Mouse (Mus musculus) liver, embryonic 14.5 days (tissue): Measurements from ENCODE around the gene Tbck. TPM values are rescaled to one million over a fixed set of nuclear protein-coding genes. Genes with fewer than 3 reads are reported as not detected.

ENCODE experiments used
- ATAC-seq: fragments of 200-750 bp; cut with Nextera tagmentation; 2 replicates; pipeline ENCODE4 v1.8.0; 2017; ENCODE audit warnings: moderate number of reproducible peaks, mild to moderate bottlenecking, moderate library complexity; ENCODE audit not compliant: insufficient read depth
- DNase-seq, 3 experiments: peaks; one replicate each; pipeline ENCODE4 v3.0.0-alpha.2; 2012 to 2013; ENCODE audit warnings: low read depth in 3 of 3, low spot score in 3 of 3
- H3K27ac ChIP-seq: fragments of 300-500 bp; sonication (generic); 2 replicates; pipeline ENCODE4 v1.5.1; 2014; ENCODE audit warnings: moderate library complexity, mild to moderate bottlenecking, control low read depth, inconsistent platforms
- H3K27me3 ChIP-seq: fragments of 300-500 bp; sonication (generic); 2 replicates; pipeline ENCODE4 v1.6.1; 2014; ENCODE audit warnings: mild to moderate bottlenecking, low read length, moderate library complexity; ENCODE audit not compliant: control insufficient read depth, insufficient read depth
- H3K36me3 ChIP-seq: fragments of 300-500 bp; sonication (generic); replicated peaks from 2 replicates; pipeline ENCODE4 v1.6.1; 2014; ENCODE audit warnings: low read depth; ENCODE audit not compliant: control insufficient read depth, insufficient read depth
- H3K4me1 ChIP-seq, 2 experiments: fragments of 200-500 bp in 1 of 2; fragments of 300-500 bp in 1 of 2; sonication (generic) in 1 of 2; replicated peaks; 2 replicates each; pipeline ENCODE4 v1.6.1; 2012 to 2014; ENCODE audit warnings: antibody characterized with exemption in 1 of 2, inconsistent platforms in 1 of 2, low read length in 1 of 2; ENCODE audit not compliant: control insufficient read depth in 2 of 2, insufficient read depth in 2 of 2
- H3K4me2 ChIP-seq: fragments of 300-500 bp; sonication (generic); 2 replicates; pipeline ENCODE4 v1.6.1; 2014; ENCODE audit warnings: low read depth, mild to moderate bottlenecking, control low read depth, moderate library complexity
- H3K4me3 ChIP-seq, 2 experiments: fragments of 200-500 bp in 1 of 2; fragments of 300-500 bp in 1 of 2; sonication (generic) in 1 of 2; 2 replicates each; pipeline ENCODE4 v1.5.1; 2012 to 2014; ENCODE audit warnings: low read depth in 2 of 2, low read length in 2 of 2, mild to moderate bottlenecking in 2 of 2, control low read depth in 1 of 2, inconsistent platforms in 1 of 2, moderate library complexity in 1 of 2; ENCODE audit not compliant: insufficient read depth in 1 of 2
- H3K9ac ChIP-seq: fragments of 300-500 bp; sonication (generic); replicated peaks from 2 replicates; pipeline ENCODE4 v1.6.1; 2014; ENCODE audit warnings: mild to moderate bottlenecking, control low read depth, moderate library complexity
- H3K9me3 ChIP-seq: fragments of 300-500 bp; sonication (generic); 2 replicates; pipeline ENCODE4 v1.6.1; 2016; ENCODE audit warnings: low read length, mixed read lengths; ENCODE audit not compliant: control insufficient read depth
- CTCF ChIP-seq: IDR thresholded peaks from 2 replicates; pipeline ENCODE4 v1.5.1; 2016; ENCODE audit warnings: antibody characterized with exemption, low read depth, control low read depth
- EP300 ChIP-seq: IDR thresholded peaks from 2 replicates; pipeline ENCODE4 v1.6.1; 2016; ENCODE audit warnings: antibody characterized with exemption, low read depth
- WGBS: fragments of 180-500 bp; shearing (Covaris S2); extraction: QIAGEN DNeasy Blood & Tissue Kit; methylation state at CpG from one replicate; pipeline ENCODE4 v1.1.7; 2014; ENCODE audit not compliant: insufficient replicate concordance; 5-methylcytosine and 5-hydroxymethylcytosine counted together
- polyA plus RNA-seq, 2 experiments: library from polyadenylated mRNA; depleted of rRNA in 1 of 2; stranded (reverse) in 1 of 2; unstranded in 1 of 2; fragments of >200 nt; fragmentation: Nextera tagmentation in 1 of 2; extraction: Ambion mirVana in 1 of 2; gene quantifications; 2 replicates each; pipeline versions ENCODE4 v1.2.1 to v1.2.3; 2012 to 2014

Tbck gene
- polyA plus RNA-seq, 2 experiments: 0.92 to 2.3 TPM

DNA sequence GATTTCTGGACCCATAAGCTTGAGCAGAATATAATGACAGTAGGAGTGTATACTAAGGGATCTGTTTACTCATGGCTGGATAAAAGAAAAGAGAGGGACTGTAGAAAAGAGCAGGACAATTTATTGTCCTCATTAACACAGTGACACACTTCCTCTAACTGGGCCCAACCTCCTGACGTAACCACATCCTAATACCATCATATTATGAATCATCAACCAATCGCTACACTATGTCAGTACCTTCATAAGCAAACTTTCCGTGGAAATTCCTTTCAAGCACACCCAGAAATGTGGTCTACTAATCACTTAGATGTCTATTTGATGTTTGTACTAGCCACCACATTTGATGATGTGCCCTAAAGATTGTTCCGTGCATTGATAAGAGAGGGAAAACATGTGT is 107.2 kb downstream of the Tbck start:
- H3K27ac ChIP-seq: no peak overlapping the region
- H3K27me3 ChIP-seq: no peaks in the 10 kb centered on the region
- ATAC-seq (no peak), DNase-seq (no peak)
- no peaks in the 10 kb centered on the region for H3K4me1 ChIP-seq
- no peaks in the 10 kb centered on the region for H3K36me3 ChIP-seq
- no peak overlapping the region for H3K4me3 ChIP-seq
- TF ChIP-seq CTCF (no peak), EP300 (no peak)
- H3K4me2 ChIP-seq: no peak overlapping the region
- WGBS: 66% methylated on average over 4 of the region's 4 CpGs
- H3K9me3 ChIP-seq: no peaks in the 10 kb centered on the region
- H3K9ac ChIP-seq: no peak overlapping the region

DNA sequence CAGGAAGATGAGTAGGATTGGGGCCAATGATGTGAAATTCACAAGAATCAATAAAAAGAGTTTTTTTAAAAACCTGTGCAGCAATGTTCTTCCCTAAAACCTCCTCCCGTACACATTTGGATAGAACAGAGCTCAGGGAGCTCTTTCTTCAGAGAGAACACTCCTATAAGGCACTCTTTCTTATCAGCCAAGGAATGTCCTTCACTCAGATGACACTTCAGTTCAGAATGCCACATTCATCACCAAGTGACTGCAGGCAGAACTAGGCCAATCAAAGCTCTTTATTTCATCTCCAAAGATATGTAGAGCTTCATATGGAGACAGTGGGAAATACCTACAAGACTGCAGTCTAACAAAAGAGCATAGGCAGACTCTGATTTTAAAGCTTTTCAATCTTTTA is 116.3 kb downstream of the Tbck start:
- 63% methylated on average over 1 of the region's 1 CpGs for WGBS

GRCm38 (mm10) chr3:132801910-132802309 is 118.0 kb downstream of the Tbck start:
- no peak for DNase-seq
- Histone ChIP-seq H3K4me1 (no peaks in the 10 kb centered on the region), H3K9me3 (no peaks in the 10 kb centered on the region), H3K9ac (no peak overlapping the region), H3K4me2 (no peak overlapping the region), H3K27ac (no peak overlapping the region), H3K4me3 (no peak overlapping the region), H3K36me3 (no peaks in the 10 kb centered on the region), H3K27me3 (no peaks in the 10 kb centered on the region)
- no peak for ATAC-seq
- TF ChIP-seq CTCF: no peak
- TF ChIP-seq EP300: no peak
- 61% methylated on average over 3 of the region's 3 CpGs for WGBS

More for the DNA sequence above, 116.3 kb downstream of the Tbck start:
- Histone ChIP-seq H3K9me3 (no peaks in the 10 kb centered on the region), H3K4me2 (no peak overlapping the region), H3K4me1 (no peaks in the 10 kb centered on the region), H3K27me3 (no peaks in the 10 kb centered on the region), H3K4me3 (no peak overlapping the region), H3K36me3 (no peaks in the 10 kb centered on the region), H3K9ac (no peak overlapping the region), H3K27ac (no peak overlapping the region)
- ATAC-seq (no peak), DNase-seq (no peak)
- no peak for TF ChIP-seq EP300

DNA sequence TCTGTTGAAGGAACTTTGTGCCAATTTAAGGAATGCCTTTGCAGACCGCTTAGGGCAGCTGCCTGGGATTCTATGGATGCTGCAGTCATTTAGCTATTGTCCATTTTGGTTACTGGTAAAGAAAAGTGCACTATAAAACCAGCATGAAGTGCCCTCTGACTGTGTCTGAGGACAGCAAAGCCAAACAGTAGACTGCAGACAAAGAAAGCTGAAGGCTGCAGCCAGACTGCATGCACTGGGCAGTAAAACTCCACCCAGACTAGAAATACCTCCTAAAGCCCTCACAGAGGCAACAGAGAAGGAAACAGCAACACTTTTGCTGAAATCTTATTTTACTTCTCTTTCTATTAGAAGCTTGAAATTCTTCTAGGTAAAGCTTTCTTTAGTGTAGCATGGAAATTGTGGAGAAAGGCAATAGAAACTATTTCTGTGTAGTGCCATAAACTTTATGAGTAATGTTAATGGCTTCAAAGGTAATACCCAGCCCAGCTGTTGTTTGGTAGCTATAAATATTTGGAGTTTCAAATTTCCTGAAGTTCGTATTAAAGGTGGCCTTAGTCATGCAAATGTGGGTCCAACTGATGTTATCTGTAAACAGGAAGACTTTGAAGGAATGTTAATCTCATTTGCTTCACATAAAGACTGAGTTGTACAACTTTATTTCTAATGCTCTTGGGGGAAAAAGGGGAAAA is 124.1 kb downstream of the Tbck start:
- 53% methylated on average over 2 of the region's 2 CpGs for WGBS
- no peak overlapping the region for H3K4me3 ChIP-seq
- no peak overlapping the region for H3K27ac ChIP-seq
- no peaks in the 10 kb centered on the region for H3K36me3 ChIP-seq
- DNase-seq (no peak), ATAC-seq (no peak)
- no peak for TF ChIP-seq EP300
- TF ChIP-seq CTCF: no peak
- no peak overlapping the region for H3K9ac ChIP-seq
- no peaks in the 10 kb centered on the region for H3K9me3 ChIP-seq
- H3K27me3 ChIP-seq: no peaks in the 10 kb centered on the region
- H3K4me2 ChIP-seq: no peak overlapping the region
- peaks cover under 1% of the 10 kb centered on the region in 2 experiments; a peak in 3 of 4 replicates for H3K4me1 ChIP-seq

GRCm38 (mm10) chr3:132808951-132809350 is 125.0 kb downstream of the Tbck start:
- no peak overlapping the region for H3K4me2 ChIP-seq
- no peak overlapping the region for H3K27ac ChIP-seq
- no peak overlapping the region for H3K4me3 ChIP-seq
- TF ChIP-seq CTCF (no peak), EP300 (no peak)
- 74% methylated on average over 3 of the region's 3 CpGs for WGBS
- ATAC-seq: no peak
- no peaks in the 10 kb centered on the region for H3K9me3 ChIP-seq
- no peak overlapping the region for H3K9ac ChIP-seq
- no peaks in the 10 kb centered on the region for H3K36me3 ChIP-seq
- no peaks in the 10 kb centered on the region for H3K27me3 ChIP-seq
- DNase-seq: no peak
- peaks cover 9% of the 10 kb centered on the region in 2 experiments for H3K4me1 ChIP-seq
